Mouse (Mus musculus) G1E (cell line): Measurements from ENCODE around the gene Sox5.

Source experiments
- CTCF ChIP-seq: IDR thresholded peaks from 2 replicates; pipeline ENCODE4 v1.5.1; 2012; ENCODE audit warnings: low read depth, low read length, inconsistent platforms, mixed read lengths
- POLR2AphosphoS5 ChIP-seq: IDR thresholded peaks from 2 replicates; pipeline ENCODE4 v1.6.1; 2012; ENCODE audit warnings: low read depth, low read length, inconsistent platforms; ENCODE audit not compliant: insufficient replicate concordance

GRCm38 (mm10) chr6:144320327-144320726, 461.4 kb downstream of the Sox5 start:
- TF ChIP-seq CTCF = no peak
- no peak for TF ChIP-seq POLR2AphosphoS5
